16 mouse cellular contexts compared by ENCODE assay signal in genomic region chr3:49485105-49485504, GRCm38 (mm10).
A peak's percentile ranks its signal among the peaks of the same experiment; 100 is the strongest.
DNase-seq lines count a peak whose midpoint lies in the region; ATAC-seq and TF ChIP-seq lines count a peak whose summit lies in the region.
"Had no signal": no experiment of that assay in that cellular context is flagged by ENCODE, and none has a peak within 500 bp of the region (broad histone marks: within the 10 kb centered on the region; RNA-seq: fewer than 3 reads in every experiment).

No protein-coding gene starts in this region.

- no peak overlapping the region for H3K4me3 ChIP-seq in stomach, embryonic 16.5 days (replicated peaks; ENCODE audit: low read length)
- no peak overlapping the region for H3K4me3 ChIP-seq in stomach, postnatal 0 days (ENCODE audit: low read depth, low read length)
- no peak overlapping the region for H3K4me3 ChIP-seq in myocyte
- H3K4me3 ChIP-seq: erythroblast, embryonic 14.5 days; heart, embryonic 15.5 days; limb, embryonic 12.5 days; midbrain, embryonic 12.5 days had no signal

- no peaks in the 10 kb centered on the region for H3K27me3 ChIP-seq in stomach, embryonic 16.5 days (ENCODE audit: control insufficient read depth, insufficient read depth, low read length)
- no peaks in the 10 kb centered on the region for H3K27me3 ChIP-seq in stomach, postnatal 0 days (ENCODE audit: control insufficient read depth, insufficient read depth, low read length)
- no peaks in the 10 kb centered on the region for H3K27me3 ChIP-seq in myocyte (ENCODE audit: control insufficient read depth, insufficient read depth, insufficient read length)
- H3K27me3 ChIP-seq: heart, embryonic 15.5 days; limb, embryonic 12.5 days; midbrain, embryonic 12.5 days had no signal

- no peak for TF ChIP-seq POLR2A in myocyte (IDR thresholded peaks at IDR 0.05; ENCODE audit: insufficient read length, low read depth)

- H3K9me3 ChIP-seq in stomach, embryonic 16.5 days (replicated peaks; ENCODE audit: control insufficient read depth, low read length): no peaks in the 10 kb centered on the region
- H3K9me3 ChIP-seq in stomach, postnatal 0 days (ENCODE audit: control insufficient read depth, low read length): no peaks in the 10 kb centered on the region
- H3K9me3 ChIP-seq: heart, embryonic 15.5 days; limb, embryonic 12.5 days; midbrain, embryonic 12.5 days had no signal

- no peak for TF ChIP-seq EP300 in stomach, postnatal 0 days (optimal IDR thresholded peaks at IDR 0.05)

- H3K36me3 ChIP-seq in stomach, embryonic 16.5 days (ENCODE audit: control insufficient read depth, insufficient read depth, low read length): no peaks in the 10 kb centered on the region
- no peaks in the 10 kb centered on the region for H3K36me3 ChIP-seq in stomach, postnatal 0 days (ENCODE audit: control insufficient read depth, insufficient read depth, low read length)
- no peaks in the 10 kb centered on the region for H3K36me3 ChIP-seq in myocyte (ENCODE audit: control insufficient read depth, insufficient read depth)
- H3K36me3 ChIP-seq: G1E; heart, embryonic 15.5 days; limb, embryonic 12.5 days; midbrain, embryonic 12.5 days had no signal

- H3ac ChIP-seq in myocyte (ENCODE audit: control insufficient read depth, insufficient read length): no peak overlapping the region

- WGBS in stomach, embryonic 16.5 days: 47% methylated on average over 8 of the region's 8 CpGs
- 40% methylated on average over 8 of the region's 8 CpGs for WGBS in stomach, postnatal 0 days

- H3K79me2 ChIP-seq in myocyte (ENCODE audit: control insufficient read depth, insufficient read depth): no peaks in the 10 kb centered on the region

- no peak overlapping the region for H3K27ac ChIP-seq in stomach, embryonic 16.5 days (ENCODE audit: low read length)
- no peak overlapping the region for H3K27ac ChIP-seq in stomach, postnatal 0 days (replicated peaks)
- H3K27ac ChIP-seq: heart, embryonic 15.5 days; limb, embryonic 12.5 days; midbrain, embryonic 12.5 days had no signal

- H3K4me2 ChIP-seq in stomach, embryonic 16.5 days (ENCODE audit: low read depth, low read length): 0 out of 2 replicates have a peak overlapping the region, but pooled peaks have one; percentile 10
- no peak overlapping the region for H3K4me2 ChIP-seq in stomach, postnatal 0 days (replicated peaks; ENCODE audit: low read depth)
- H3K4me2 ChIP-seq in myocyte (ENCODE audit: low read depth): peak overlapping the region; percentile 27
- H3K4me2 ChIP-seq: heart, embryonic 15.5 days; limb, embryonic 12.5 days; midbrain, embryonic 12.5 days had no signal

- no peak overlapping the region for H3K9ac ChIP-seq in stomach, embryonic 16.5 days (ENCODE audit: low read length)
- H3K9ac ChIP-seq in stomach, postnatal 0 days (ENCODE audit: low read length): no peak overlapping the region
- H3K9ac ChIP-seq: heart, embryonic 15.5 days; limb, embryonic 12.5 days; midbrain, embryonic 12.5 days had no signal

- ATAC-seq in stomach, embryonic 16.5 days (ENCODE audit: insufficient read depth, low FRiP score): no peak
- ATAC-seq in stomach, postnatal 0 days (ENCODE audit: low FRiP score, low TSS enrichment): no peak

- no peak for TF ChIP-seq CTCF in stomach, postnatal 0 days (IDR thresholded peaks at IDR 0.05; ENCODE audit: low read depth)

- no peaks in the 10 kb centered on the region for H3K4me1 ChIP-seq in stomach, embryonic 16.5 days (ENCODE audit: control insufficient read depth, insufficient read depth, low read length)
- no peaks in the 10 kb centered on the region for H3K4me1 ChIP-seq in stomach, postnatal 0 days (replicated peaks; ENCODE audit: control insufficient read depth, insufficient read depth)
- H3K4me1 ChIP-seq: heart, embryonic 15.5 days; limb, embryonic 12.5 days; midbrain, embryonic 12.5 days had no signal

- peak; percentile 24 for DNase-seq in embryo, embryonic 10 days (ENCODE audit: low spot score)
- no peak for DNase-seq in embryo, embryonic 9.5 days (ENCODE audit: extremely low spot score)
- no peak for DNase-seq in stomach, postnatal 0 days (ENCODE audit: low spot score)
- DNase-seq in heart, postnatal 4 days: peak; percentile 8
- DNase-seq in spleen, adult 12 weeks (ENCODE audit: low spot score): no peak
- DNase-seq in kidney, adult 8-10 months: no peak
- DNase-seq: adrenal gland, adult 2 months; cerebellum, adult 11 months; kidney, adult 11 months had no signal

TF ChIP-seq in myocyte, 11 proteins besides CTCF, POLR2A, EP300 and RAD21:
- TF ChIP-seq POLR2AphosphoS2 (IDR thresholded peaks at IDR 0.05; ENCODE audit: insufficient read length, low read depth): no peak
- TF ChIP-seq MYOD1 (IDR thresholded peaks at IDR 0.05; ENCODE audit: control insufficient read depth in 1 of 3, insufficient read length in 2 of 3, low read depth in 2 of 3): no peak
- no peak for TF ChIP-seq MYOG (IDR thresholded peaks at IDR 0.05; ENCODE audit: control insufficient read depth in 1 of 3, insufficient read depth in 1 of 3, insufficient read length in 2 of 3, low read depth in 2 of 3)
- TF ChIP-seq TCF12 (IDR thresholded peaks at IDR 0.05; ENCODE audit: insufficient read depth, poor library complexity, severe bottlenecking): no peak
- TF ChIP-seq TCF3 (IDR thresholded peaks at IDR 0.05; ENCODE audit: insufficient read length, low read depth): no peak
- TF ChIP-seq USF1 (IDR thresholded peaks at IDR 0.05; ENCODE audit: low read depth): no peak
- 0 out of 2 replicates have a peak, but pooled peaks have one; percentile 54 for TF ChIP-seq CEBPB (IDR thresholded peaks at IDR 0.05; ENCODE audit: insufficient read depth, poor library complexity, severe bottlenecking)

Comparison
In these comparisons a context has a peak if more than half of its experiments do, and no peak if none do; other contexts are left out.
1. DNase-seq: peak in embryo, embryonic 10 days (single experiment) and heart, postnatal 4 days (single experiment); none in embryo, embryonic 9.5 days (single experiment), stomach, postnatal 0 days (single experiment), spleen, adult 12 weeks (single experiment) and kidney, adult 8-10 months (0 of 2).